Mouse (Mus musculus): Measurements from ENCODE around the gene Ears2.
"Not testable (repeated sequence)": the region's sequence is repeated elsewhere in the genome, so short reads cannot be mapped to it uniquely, and the experiment has no call there.

Gene Ears2

DNA sequence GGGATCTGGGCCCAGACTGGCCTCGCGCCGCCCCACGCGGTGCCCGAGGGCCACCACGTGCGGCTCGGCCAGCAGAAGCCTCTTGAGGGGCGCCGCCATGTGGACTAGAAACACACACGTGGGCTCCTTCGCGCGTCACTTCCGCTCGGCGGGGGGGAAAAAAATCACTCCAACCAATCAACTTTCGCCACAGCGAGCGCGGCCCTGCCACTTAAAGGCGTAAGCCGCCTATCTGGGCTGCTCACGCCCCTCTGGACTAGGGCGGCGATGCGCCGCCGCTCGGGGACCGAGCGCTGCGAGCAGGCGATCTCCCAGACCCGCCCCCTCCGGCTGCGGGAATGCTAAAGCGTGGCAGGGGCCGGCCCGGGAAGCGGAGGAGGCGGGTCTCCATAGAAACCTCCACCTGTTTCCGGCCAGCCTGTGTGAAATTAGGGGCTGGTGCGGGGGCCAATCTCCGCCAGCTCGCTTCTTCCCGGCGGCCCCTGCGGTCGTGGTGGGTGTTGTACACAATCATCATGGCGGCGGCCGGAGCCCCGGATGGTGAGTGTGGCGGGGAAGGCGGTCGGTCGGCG, at the start of gene Ears2, which contains the start of gene Ubfd1:
Gene Ears2 (minus strand): TSS at position 319 of the 572 bp plus-strand sequence.
Gene Ubfd1 (plus strand): TSS at position 231 of the 572 bp plus-strand sequence.
- DNase-seq (ENCODE audit: low spot score in 2 of 2): peak; percentile 96 to 97

DNA sequence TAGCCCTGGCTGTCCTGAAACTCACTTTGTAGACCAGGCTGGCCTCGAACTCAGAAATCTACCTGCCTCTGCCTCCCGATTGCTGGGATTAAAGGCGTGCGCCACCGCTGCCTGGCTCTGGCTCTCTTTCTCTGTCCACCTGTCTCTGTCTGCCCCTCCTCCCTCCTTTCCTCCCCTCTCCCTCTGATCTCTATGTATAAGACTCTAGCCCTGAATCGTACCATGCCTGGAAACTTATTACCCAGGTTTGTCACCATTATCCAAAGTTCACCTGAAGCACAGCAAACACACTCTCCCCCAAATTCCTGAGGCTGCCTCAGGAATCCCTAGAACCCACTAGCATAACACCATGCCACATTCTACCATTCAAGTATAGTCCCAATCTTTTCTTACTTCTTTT, 41.1 kb upstream of the Ears2 start:
- DNase-seq (ENCODE audit: low spot score in 2 of 2): no peak

DNA sequence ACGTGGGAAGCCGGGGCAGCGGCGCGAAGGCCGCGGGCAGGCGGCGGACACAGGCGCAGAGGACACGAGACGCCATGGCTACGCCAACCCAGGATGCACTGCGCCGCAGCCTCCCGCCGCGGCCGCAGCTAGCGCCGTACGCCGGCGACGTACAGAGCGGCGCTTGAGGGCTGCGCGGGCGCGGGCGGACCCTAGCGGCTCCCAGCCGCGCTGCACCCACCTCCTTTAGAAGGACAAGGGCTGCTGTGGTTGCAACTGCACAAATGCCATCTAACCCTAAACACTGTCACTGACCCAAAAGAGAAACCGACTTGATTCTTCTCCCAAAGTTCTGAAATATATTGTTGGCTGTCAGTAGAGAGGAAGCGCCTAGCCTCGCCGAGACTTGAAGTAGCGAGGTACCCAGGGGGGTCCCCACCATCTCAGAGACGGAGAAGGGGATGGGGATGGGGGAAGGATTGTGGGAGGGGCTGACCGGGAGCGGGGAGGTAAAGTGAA, 34.7 kb upstream of the Ears2 start, which contains the start of gene Ndufab1:
Gene Ndufab1 (minus strand): TSS at position 140 of the 498 bp plus-strand sequence.
- peak; percentile 70 to 81 for DNase-seq (ENCODE audit: low spot score in 2 of 2)

DNA sequence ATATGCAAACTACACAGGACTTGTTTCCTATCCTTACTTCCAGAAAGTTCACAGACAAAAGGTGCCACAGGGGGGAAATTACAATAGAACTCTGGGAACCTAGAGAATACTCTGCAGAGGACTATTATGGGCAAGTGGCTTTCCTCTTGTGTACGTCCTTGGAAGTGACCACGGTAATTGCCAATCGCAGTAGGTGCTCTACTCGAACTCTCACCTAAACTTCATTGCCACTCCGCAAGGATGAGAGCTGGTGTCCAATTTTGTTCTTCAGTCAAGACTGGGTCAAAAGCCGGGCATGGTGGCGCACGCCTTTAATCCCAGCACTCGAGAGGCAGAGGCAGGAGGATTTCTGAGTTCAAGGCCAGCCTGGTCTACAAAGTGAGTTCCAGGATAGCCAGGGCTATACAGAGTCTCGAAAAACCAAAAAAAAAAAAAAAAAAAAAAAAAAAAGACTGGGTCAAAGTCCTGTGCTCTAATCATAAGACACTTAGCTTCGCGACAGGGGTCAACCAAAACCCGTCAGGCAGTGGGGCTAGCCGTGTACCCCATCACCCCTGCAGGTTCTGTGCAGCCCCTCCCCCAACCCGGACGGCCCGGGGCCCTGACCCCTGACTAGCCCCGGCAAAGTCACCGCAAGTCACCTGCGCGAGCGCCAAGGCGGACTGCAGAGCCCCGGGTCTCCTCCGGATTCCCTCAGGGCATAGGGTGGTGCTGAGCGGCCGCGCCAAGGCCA, 34.1 kb upstream of the Ears2 start:
- not testable (repeated sequence) for DNase-seq (ENCODE audit: low spot score in 2 of 2)

- DNase-seq (ENCODE audit: low spot score in 2 of 2): no peak
Measured at GRCm38 (mm10) chr7:122099222-122099621, 32.2 kb upstream of the Ears2 start.

DNA sequence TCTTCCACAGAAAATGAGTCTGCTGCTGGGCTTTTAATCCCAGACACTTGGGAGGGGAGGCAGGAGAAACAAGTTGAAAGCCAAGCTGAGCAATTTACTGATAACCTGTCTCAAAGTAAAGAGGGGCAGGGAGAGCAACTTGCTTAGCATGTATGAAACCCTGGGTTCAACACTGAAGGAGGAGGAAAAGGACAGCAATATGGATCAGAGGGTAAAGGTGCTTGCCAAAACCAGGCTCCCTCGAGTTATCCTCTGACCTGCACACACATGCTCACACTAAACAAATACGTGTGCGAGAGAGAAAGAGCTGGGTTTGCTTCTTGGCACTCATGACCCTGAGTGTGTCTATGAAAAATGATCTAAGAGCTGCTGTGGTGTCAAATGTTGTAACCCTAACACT, 30.9 kb upstream of the Ears2 start:
- DNase-seq (ENCODE audit: low spot score in 2 of 2): no peak

DNA sequence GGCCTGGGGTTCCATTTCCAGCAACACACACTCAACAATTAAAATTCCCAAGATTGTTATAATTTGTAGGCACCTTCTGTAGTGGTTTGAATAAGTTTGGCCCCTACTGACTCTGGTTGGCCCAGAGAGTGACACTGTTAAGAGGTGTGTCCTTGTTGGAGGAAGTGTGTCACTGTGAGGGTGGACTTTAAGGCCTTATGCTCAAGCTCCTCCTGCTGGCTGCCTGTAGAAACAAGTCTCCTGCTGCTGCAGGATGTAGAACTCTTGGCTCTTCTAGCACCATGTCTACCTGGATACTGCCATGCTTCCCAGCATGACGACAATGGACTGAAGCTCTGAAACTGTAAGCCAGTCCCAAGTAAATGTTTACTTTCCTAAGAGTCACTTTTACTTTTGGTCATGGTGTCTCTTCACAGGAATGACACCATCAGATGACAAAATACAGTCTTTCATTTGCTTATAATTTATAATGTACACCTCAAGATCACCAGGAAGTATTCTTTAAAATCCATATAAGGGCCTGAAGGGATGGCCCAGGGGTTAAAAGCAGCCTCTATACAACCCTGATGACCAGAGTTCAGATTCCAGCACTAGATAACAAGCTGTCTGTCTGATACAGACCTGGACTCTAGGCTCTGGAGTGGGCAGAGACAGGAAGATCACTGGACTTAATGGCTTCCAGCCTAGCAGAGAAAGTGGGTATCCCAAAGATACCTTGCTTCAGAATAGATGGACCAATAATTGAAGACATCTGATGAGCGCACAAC, 27.7 kb upstream of the Ears2 start:
- DNase-seq (ENCODE audit: low spot score in 2 of 2): no peak

DNA sequence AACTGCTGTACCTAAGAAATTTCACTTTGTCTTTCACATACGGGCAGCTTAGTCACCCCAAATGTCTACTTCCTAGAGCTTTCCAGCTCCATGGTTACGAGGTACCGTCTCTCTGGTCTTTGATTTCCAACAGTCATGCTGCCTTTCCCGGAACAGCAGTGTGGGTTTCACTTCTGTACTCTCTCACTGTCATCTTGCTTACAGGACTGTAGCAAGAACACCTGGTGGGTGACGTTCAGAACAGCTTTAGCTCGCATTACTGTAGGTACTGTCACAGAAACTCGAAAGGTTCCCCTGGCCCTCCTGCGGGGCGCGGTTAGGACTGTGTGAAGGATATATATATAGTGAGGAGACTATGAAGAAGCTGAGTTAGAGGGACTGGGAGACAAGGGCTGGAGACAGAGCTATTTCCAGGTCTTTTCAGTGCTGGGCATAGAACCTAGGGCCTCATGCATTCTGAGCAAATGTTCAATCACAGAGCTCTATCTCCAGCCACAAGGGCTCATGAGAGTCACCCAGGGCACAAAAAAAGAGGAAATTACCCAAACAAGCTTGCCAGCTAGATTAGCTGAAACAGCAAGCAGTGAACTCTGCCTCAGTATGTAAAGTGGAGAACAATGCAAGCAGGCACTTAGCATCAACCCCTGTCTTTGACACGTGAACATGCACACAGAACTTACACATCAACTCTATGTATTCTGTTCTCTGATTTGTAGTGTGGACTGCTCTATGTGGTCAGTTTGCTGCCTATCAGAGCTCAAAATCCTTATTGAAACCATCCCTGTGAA, 20.3 kb upstream of the Ears2 start:
- no peak for DNase-seq (ENCODE audit: low spot score in 2 of 2)

- DNase-seq (ENCODE audit: low spot score in 2 of 2): no peak
Measured at GRCm38 (mm10) chr7:122081071-122081470, 14.0 kb upstream of the Ears2 start.

DNA sequence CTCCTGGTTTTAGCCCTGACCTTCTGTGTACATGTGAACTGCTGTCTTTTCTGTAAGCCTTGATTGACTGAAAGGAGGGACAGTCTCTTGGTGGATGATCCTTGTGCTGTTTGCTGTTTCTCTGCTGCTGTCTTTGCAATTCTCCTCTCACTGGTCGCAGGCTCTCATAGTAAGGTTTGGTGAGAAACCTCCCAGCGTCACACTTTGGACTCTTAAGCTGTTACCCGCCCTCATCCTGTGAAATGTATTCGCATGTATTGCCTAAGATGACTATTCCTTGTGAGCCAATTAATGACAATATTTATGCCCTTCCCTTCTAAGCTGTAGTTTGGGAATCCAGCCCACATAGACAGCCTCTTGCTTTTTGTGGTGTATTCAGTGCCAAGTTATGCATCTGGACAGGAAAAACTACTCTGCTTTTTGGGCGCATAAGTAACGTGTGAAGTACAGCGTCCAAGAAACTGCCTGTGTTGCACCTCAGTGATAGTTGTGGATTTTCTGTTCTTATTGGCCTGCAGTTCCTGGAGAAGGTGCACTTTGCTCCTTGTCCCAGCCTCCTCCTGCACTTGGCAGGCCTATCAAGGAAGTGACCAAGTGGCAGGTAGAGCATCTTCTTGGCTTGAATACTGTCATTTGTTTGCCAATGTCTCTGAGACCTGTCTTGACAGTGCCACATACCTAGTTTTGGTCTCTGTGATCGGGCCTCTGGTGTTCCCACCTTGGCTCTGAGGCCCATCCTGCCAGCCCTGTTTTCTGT, 12.9 kb upstream of the Ears2 start:
- no peak for DNase-seq (ENCODE audit: low spot score in 2 of 2)

- no peak for DNase-seq (ENCODE audit: low spot score in 2 of 2)
Measured at GRCm38 (mm10) chr7:122074374-122074773, 7.3 kb upstream of the Ears2 start.

GRCm38 (mm10) chr7:122067517-122068381, 686 bp upstream of the Ears2 start:
- peak; percentile 17 to 24 for DNase-seq (ENCODE audit: low spot score in 2 of 2)

- DNase-seq (ENCODE audit: low spot score in 2 of 2): no peak
Measured at GRCm38 (mm10) chr7:122066102-122066944, 740 bp downstream of the Ears2 start.

GRCm38 (mm10) chr7:122065656-122066055, 1.4 kb downstream of the Ears2 start:
- no peak for DNase-seq (ENCODE audit: low spot score in 2 of 2)

- DNase-seq (ENCODE audit: low spot score in 2 of 2): no peak
Measured at GRCm38 (mm10) chr7:122056633-122057032, 10.4 kb downstream of the Ears2 start.

GRCm38 (mm10) chr7:122050834-122051233, 16.2 kb downstream of the Ears2 start:
- DNase-seq (ENCODE audit: low spot score in 2 of 2): no peak

- DNase-seq (ENCODE audit: low spot score in 2 of 2): no peak
Measured at GRCm38 (mm10) chr7:122048191-122048590, 18.9 kb downstream of the Ears2 start.

DNA sequence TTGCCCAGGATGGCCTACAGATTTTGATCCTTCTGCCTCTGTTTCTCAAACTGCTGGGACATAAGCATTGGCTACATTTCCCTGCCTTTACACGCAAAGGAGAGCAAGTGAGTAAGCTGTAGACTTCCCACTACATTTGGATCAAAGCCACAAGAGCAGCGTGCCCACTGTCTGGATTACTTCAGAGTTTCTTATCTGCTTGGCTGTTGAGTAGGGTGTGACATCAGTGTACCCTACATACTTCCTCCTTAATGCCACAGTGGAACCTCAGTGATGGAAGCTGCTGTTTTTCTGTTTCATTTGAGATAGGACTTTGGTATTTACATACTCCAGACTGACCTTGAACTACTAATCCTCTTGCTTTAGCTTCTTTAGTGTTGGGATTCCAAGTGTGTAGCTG, 20.2 kb downstream of the Ears2 start:
- no peak for DNase-seq (ENCODE audit: low spot score in 2 of 2)

DNA sequence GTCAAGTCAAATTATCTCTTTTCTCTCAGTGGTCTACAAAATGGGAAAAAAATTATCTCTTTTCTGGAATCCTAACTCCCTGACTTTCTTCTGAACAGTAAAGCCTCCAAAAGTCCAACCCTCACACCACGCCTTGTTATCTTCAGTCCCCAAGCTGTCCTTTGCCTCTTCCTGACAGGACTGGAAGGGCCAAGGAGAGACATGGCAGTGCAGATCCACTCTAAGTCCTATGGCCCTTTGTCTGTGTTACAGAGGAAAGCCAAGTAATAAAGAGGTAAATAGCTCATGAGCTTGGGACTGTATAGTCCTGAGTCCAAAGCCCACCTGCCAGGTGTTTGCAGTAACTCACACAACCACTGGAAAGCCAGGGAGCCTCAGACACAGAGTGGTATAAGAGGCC, 21.4 kb downstream of the Ears2 start:
- DNase-seq (ENCODE audit: low spot score in 2 of 2): no peak
